Mouse (Mus musculus) activated CD4-positive, CD25-positive, alpha-beta regulatory T cell (primary cell): ENCODE results near the gene Vsir. TPM values are rescaled to one million over a fixed set of nuclear protein-coding genes. Genes with fewer than 3 reads are reported as not detected.

ENCODE experiments used
- polyA plus RNA-seq, 2 experiments: library from polyadenylated mRNA; unstranded; fragments of 100-300 nt; shearing (Covaris generic); gene quantifications; one replicate each; pipeline ENCODE4 v1.2.1; 2017

Vsir gene
- polyA plus RNA-seq, result 100 to 1,000 TPM; 142 to 254 TPM

GRCm38 (mm10) chr10:60346701-60347405 is at the start of gene Vsir:
Vsir (plus strand) TSS chr10:60346851.

GRCm38 (mm10) chr10:60399449-60399848 is 52.8 kb downstream of the Vsir start, which contains the start of gene Gm17455:
Gm17455 (plus strand) TSS chr10:60399726.

Other genes with a start within 250 kb of the Vsir start
- gene Spock2, start 240.6 kb upstream of the Vsir start, polyA plus RNA-seq, result 1 to 10 TPM; 2.8 to 6.0 TPM
- gene Chst3, start 127.6 kb upstream of the Vsir start, polyA plus RNA-seq, result under 1 TPM; 0.14 to 0.75 TPM
- 100 to 1,000 TPM; 386 to 411 TPM for gene Psap, start 69.2 kb upstream of the Vsir start, polyA plus RNA-seq
- gene Gm17455, start 52.9 kb downstream of the Vsir start, polyA plus RNA-seq, result under 1 TPM; 0.41 to 0.69 TPM